Mouse (Mus musculus): ENCODE data around the gene Dbi. TPM values are rescaled to one million over a fixed set of nuclear protein-coding genes. Genes with fewer than 3 reads are reported as not detected.
A peak's percentile ranks its signal among the peaks of the same experiment; 100 is the strongest.
"Not testable (repeated sequence)": the region's sequence is repeated elsewhere in the genome, so short reads cannot be mapped to it uniquely, and the experiment has no call there.

Dbi gene
- polyA plus RNA-seq, 1 experiment from 2014 or later, result 693 TPM

GRCm38 (mm10) chr1:120093482-120094134 is 27.3 kb downstream of the Dbi start:
- not testable (repeated sequence) for H3K9me3 ChIP-seq; H3K27me3 ChIP-seq (replicated peaks; ENCODE audit: low read depth, poor library complexity, severe bottlenecking); H3K36me3 ChIP-seq (replicated peaks); H3K27ac ChIP-seq (replicated peaks); H3K4me3 ChIP-seq
- 58% methylated on average over 13 of the region's 14 CpGs for WGBS
- peak; percentile 86 for DNase-seq (ENCODE audit: low spot score)
- peaks cover 10% of the 10 kb centered on the region for H3K4me1 ChIP-seq

GRCm38 (mm10) chr1:120090880-120091570 is 29.9 kb downstream of the Dbi start:
- 79% methylated on average over 8 of the region's 8 CpGs for WGBS
- Histone ChIP-seq H3K27ac (replicated peaks) (no peak overlapping the region), H3K27me3 (replicated peaks; ENCODE audit: low read depth, poor library complexity, severe bottlenecking) (no peaks in the 10 kb centered on the region), H3K36me3 (replicated peaks) (no peaks in the 10 kb centered on the region), H3K4me3 (no peak overlapping the region), H3K4me1 (peaks cover 16% of the 10 kb centered on the region), H3K9me3 (no peaks in the 10 kb centered on the region)
- no peak for DNase-seq (ENCODE audit: low spot score)

DNA sequence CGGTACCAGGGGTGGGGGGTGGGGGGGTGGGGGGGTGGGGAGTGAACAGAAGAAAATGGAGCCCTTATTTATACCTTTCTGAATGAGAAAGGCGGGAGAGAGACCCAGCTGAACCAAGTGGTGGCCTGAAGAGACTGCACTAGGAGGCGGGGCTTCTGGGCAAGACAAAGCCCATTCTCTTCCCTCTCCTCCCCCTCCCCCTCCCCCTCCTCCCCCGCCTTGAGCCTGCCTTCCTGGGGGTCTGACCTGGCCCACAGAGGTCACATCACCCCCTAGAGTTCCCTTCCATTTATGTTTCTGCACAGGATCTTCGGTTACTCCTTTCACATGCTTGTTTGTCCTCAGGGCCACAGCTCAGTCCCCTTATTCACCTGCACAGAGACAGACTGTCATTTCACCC is 31.7 kb downstream of the Dbi start:
- DNase-seq (ENCODE audit: low spot score), result peak; percentile 44
- H3K27ac ChIP-seq (replicated peaks), result no peak overlapping the region; the same call in 1 of the 2 replicates
- WGBS, result 2% methylated on average over 5 of the region's 5 CpGs

DNA sequence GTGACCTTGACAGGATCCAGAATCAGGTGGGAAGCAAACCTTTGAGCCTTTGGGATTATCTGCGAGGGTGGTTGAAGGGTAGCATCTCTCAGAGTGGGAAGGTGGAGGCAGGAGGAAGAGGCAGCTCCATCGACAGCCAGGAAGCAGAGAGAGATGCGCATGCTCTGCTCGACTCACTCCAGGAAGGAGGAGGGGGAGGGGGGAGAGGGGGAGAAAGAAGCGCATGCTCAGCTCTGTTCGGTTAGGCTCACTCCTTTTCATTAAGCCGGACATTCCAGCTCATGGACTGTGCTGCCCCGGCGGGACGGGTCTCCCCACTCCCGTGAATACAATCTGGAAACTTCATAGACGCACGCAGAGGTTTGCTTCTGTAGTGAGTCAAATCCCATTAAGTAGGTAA is 34.2 kb downstream of the Dbi start:
- no peaks in the 10 kb centered on the region for H3K27me3 ChIP-seq (replicated peaks; ENCODE audit: low read depth, poor library complexity, severe bottlenecking)
- no peak overlapping the region for H3K4me3 ChIP-seq
- 77% methylated on average over 13 of the region's 13 CpGs for WGBS
- DNase-seq (ENCODE audit: low spot score), result peak; percentile 21
- H3K9me3 ChIP-seq, result no peaks in the 10 kb centered on the region
- peaks cover 33% of the 10 kb centered on the region for H3K4me1 ChIP-seq
- H3K27ac ChIP-seq (replicated peaks), result no peak overlapping the region
- no peaks in the 10 kb centered on the region for H3K36me3 ChIP-seq (replicated peaks)

More for the DNA sequence above, 31.7 kb downstream of the Dbi start:
- Histone ChIP-seq H3K4me1 (peaks cover 17% of the 10 kb centered on the region), H3K9me3 (no peaks in the 10 kb centered on the region), H3K4me3 (no peak overlapping the region), H3K36me3 (replicated peaks) (no peaks in the 10 kb centered on the region), H3K27me3 (replicated peaks; ENCODE audit: low read depth, poor library complexity, severe bottlenecking) (no peaks in the 10 kb centered on the region)

DNA sequence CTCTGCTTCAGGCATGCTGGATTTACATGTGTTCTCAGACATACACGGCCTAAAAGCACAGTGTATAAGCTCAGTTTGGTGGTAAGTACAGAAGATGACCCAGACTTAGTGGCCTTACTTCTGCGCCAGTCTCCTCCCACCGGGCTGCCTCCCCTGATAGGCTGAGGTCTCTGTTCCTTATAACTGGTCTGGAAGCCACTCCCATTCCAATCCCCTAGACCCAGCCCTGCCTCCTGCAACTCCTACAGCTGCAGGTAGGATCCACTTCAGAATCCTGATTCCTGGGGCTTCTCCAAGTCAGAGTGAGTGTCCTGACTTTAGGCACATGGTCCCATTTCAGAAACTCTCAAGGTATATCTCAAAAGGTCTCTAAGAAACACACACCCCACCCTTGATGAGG is 35.2 kb downstream of the Dbi start:
- H3K9me3 ChIP-seq, result no peaks in the 10 kb centered on the region
- H3K27ac ChIP-seq (replicated peaks), result no peak overlapping the region
- H3K4me3 ChIP-seq, result no peak overlapping the region
- WGBS, result 67% methylated on average over 3 of the region's 3 CpGs
- H3K4me1 ChIP-seq, result peaks cover 33% of the 10 kb centered on the region
- no peaks in the 10 kb centered on the region for H3K36me3 ChIP-seq (replicated peaks)
- DNase-seq (ENCODE audit: low spot score), result no peak
- no peaks in the 10 kb centered on the region for H3K27me3 ChIP-seq (replicated peaks; ENCODE audit: low read depth, poor library complexity, severe bottlenecking)

DNA sequence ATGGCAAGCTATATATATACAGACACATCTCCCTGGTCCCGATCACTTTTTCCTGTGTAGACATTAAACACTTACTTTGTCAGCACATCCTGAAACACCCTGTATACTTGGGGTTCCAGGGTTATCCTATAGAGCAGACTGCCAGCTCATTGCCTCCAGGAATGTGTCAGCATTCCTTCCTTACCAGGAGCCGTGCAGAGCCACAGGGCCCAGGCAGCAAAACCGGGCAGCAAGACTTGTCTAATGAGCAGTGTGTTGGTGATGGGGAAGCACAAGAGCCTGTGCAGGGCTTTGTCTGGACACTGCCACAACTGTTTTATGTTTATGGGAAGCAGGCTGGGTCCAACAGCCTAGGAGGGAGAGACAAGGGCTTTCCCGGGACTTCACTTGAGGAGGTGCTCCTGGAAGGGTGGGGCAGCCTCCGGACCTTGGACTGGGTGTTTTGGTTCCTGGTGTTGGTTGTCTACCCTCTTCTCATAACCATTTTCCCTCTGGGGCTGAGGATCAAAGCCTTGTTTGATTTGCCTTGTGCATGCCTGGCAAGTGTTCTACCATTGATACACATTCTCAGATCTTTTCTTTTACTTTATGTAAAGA is 36.9 kb downstream of the Dbi start:
- no peak for DNase-seq (ENCODE audit: low spot score)
- Histone ChIP-seq H3K4me1 (peaks cover 27% of the 10 kb centered on the region), H3K4me3 (no peak overlapping the region), H3K27ac (replicated peaks) (no peak overlapping the region), H3K27me3 (replicated peaks; ENCODE audit: low read depth, poor library complexity, severe bottlenecking) (no peaks in the 10 kb centered on the region), H3K9me3 (no peaks in the 10 kb centered on the region), H3K36me3 (replicated peaks) (no peaks in the 10 kb centered on the region)
- WGBS, result 53% methylated on average over 5 of the region's 5 CpGs

- Histone ChIP-seq H3K36me3 (replicated peaks) (no peaks in the 10 kb centered on the region), H3K4me1 (peaks cover 22% of the 10 kb centered on the region), H3K27ac (replicated peaks) (no peak overlapping the region), H3K9me3 (no peaks in the 10 kb centered on the region), H3K4me3 (no peak overlapping the region), H3K27me3 (replicated peaks; ENCODE audit: low read depth, poor library complexity, severe bottlenecking) (no peaks in the 10 kb centered on the region)
- 30% methylated on average over 7 of the region's 7 CpGs for WGBS
- DNase-seq (ENCODE audit: low spot score), result peak; percentile 27
Observed at GRCm38 (mm10) chr1:120082957-120083585, 37.8 kb downstream of the Dbi start.

DNA sequence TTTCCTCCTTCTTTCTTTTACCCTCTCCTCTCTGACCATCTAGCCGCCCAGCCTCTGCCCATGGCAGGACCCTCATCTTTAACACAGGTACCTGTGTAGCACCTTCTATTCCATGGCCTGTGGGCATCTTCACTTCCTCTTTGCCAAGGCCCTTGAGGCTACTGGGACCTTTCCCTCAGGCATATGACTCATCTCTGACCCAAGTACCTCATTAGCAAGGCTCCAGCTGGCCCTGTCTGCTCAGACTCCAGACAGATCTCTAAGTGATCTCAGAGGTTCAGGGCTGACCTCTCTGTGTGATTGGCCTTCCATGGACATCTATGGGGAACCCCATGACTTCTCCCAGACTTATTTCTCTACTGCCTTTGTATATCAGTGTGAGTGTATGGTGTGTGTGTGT is 40.2 kb downstream of the Dbi start:
- 79% methylated on average over 1 of the region's 1 CpGs for WGBS
- Histone ChIP-seq H3K4me3 (no peak overlapping the region), H3K9me3 (no peaks in the 10 kb centered on the region), H3K4me1 (peaks cover 30% of the 10 kb centered on the region), H3K27me3 (replicated peaks; ENCODE audit: low read depth, poor library complexity, severe bottlenecking) (peaks cover 1% of the 10 kb centered on the region; the same call in 1 of the 2 replicates), H3K36me3 (replicated peaks) (no peaks in the 10 kb centered on the region), H3K27ac (replicated peaks) (no peak overlapping the region)
- DNase-seq (ENCODE audit: low spot score), result no peak

- Histone ChIP-seq H3K27me3 (replicated peaks; ENCODE audit: low read depth, poor library complexity, severe bottlenecking) (peaks cover 19% of the 10 kb centered on the region), H3K4me3 (no peak overlapping the region), H3K36me3 (replicated peaks) (no peaks in the 10 kb centered on the region), H3K9me3 (no peaks in the 10 kb centered on the region), H3K27ac (replicated peaks) (no peak overlapping the region; the same call in 1 of the 2 replicates), H3K4me1 (peaks cover 41% of the 10 kb centered on the region)
- 5% methylated on average over 9 of the region's 9 CpGs for WGBS
- peak; percentile 23 for DNase-seq (ENCODE audit: low spot score)
Observed at GRCm38 (mm10) chr1:120077746-120078410, 43.0 kb downstream of the Dbi start.

GRCm38 (mm10) chr1:120075507-120075906 is 45.4 kb downstream of the Dbi start:
- Histone ChIP-seq H3K9me3 (no peaks in the 10 kb centered on the region), H3K27ac (replicated peaks) (no peak overlapping the region), H3K4me3 (no peak overlapping the region), H3K36me3 (replicated peaks) (no peaks in the 10 kb centered on the region), H3K4me1 (peaks cover 42% of the 10 kb centered on the region), H3K27me3 (replicated peaks; ENCODE audit: low read depth, poor library complexity, severe bottlenecking) (peaks cover 37% of the 10 kb centered on the region)
- DNase-seq (ENCODE audit: low spot score), result no peak
- 85% methylated on average over 5 of the region's 5 CpGs for WGBS

- Histone ChIP-seq H3K4me3 (no peak overlapping the region), H3K27me3 (replicated peaks; ENCODE audit: low read depth, poor library complexity, severe bottlenecking) (peaks cover 37% of the 10 kb centered on the region), H3K9me3 (no peaks in the 10 kb centered on the region), H3K4me1 (peaks cover 48% of the 10 kb centered on the region), H3K36me3 (replicated peaks) (no peaks in the 10 kb centered on the region), H3K27ac (replicated peaks) (no peak overlapping the region; the same call in 1 of the 2 replicates)
- DNase-seq (ENCODE audit: low spot score), result no peak
- WGBS, result 73% methylated on average over 4 of the region's 4 CpGs
Observed at GRCm38 (mm10) chr1:120074931-120075330, 45.9 kb downstream of the Dbi start.

DNA sequence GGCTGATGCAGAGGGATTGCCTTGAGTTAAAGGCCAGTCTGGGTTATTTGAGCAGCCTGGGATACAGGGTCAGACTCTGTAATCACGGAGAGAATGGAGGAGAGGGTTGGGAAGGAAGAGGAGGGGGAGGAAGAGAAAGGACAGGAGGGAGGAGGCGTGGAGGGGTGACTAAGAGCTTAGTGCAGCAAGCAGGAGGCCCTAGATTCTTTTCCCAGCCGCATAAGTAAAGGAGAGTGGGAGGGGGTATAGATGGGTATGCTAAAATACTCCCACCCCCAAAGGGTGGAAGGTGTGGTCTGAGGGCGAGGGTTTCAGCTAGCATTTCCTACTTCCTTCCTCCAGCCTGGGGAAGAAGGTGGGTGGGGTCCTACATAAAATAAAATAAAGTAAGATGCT is 46.6 kb downstream of the Dbi start:
- H3K27ac ChIP-seq (replicated peaks), result peak overlapping the region; percentile 57
- H3K27me3 ChIP-seq (replicated peaks; ENCODE audit: low read depth, poor library complexity, severe bottlenecking), result peaks cover 37% of the 10 kb centered on the region
- peak overlapping the region; percentile 62 for H3K4me3 ChIP-seq
- peak; percentile 20 for DNase-seq (ENCODE audit: low spot score)
- peaks cover 52% of the 10 kb centered on the region for H3K4me1 ChIP-seq
- no peaks in the 10 kb centered on the region for H3K36me3 ChIP-seq (replicated peaks)
- 17% methylated on average over 4 of the region's 4 CpGs for WGBS
- H3K9me3 ChIP-seq, result no peaks in the 10 kb centered on the region
